Mouse (Mus musculus) midbrain, embryonic 13.5 days (tissue): ENCODE results near the gene Doxl2. TPM values are rescaled to one million over a fixed set of nuclear protein-coding genes. Genes with fewer than 3 reads are reported as not detected.

Experiments
- polyA plus RNA-seq: library from polyadenylated mRNA; unstranded; fragments of >200 nt; fragmentation: Nextera tagmentation; extraction: Ambion mirVana; gene quantifications from 2 replicates; pipeline ENCODE4 v1.2.1, GENCODE M21; 2015

Doxl2 gene
- polyA plus RNA-seq, 1 experiment from 2014 or later: not detected

Other genes starting within 250 kb of the Doxl2 start
- 3.0 and 5.2 TPM in 2 replicates for gene Gimap1, start 235.9 kb upstream of the Doxl2 start, polyA plus RNA-seq
- 0.94 and 0.98 TPM in 2 replicates for gene Gimap5, start 228.8 kb upstream of the Doxl2 start, polyA plus RNA-seq
- gene Gimap3, start 204.1 kb upstream of the Doxl2 start, polyA plus RNA-seq: not detected in 2 replicates
- gene Tmem176a, start 134.0 kb upstream of the Doxl2 start, polyA plus RNA-seq: 16.4 and 19.4 TPM in 2 replicates
- gene Tmem176b, start 133.5 kb upstream of the Doxl2 start, polyA plus RNA-seq: 93.2 and 108 TPM in 2 replicates
- 0.09 TPM in 1 of 2 replicates, not detected in the other for gene Aoc1, start 102.1 kb upstream of the Doxl2 start, polyA plus RNA-seq
- not detected in 2 replicates for gene 1600015I10Rik, start 45.1 kb upstream of the Doxl2 start, polyA plus RNA-seq
- not detected in 2 replicates for gene Svs1, start 11.9 kb downstream of the Doxl2 start, polyA plus RNA-seq
- 0.05 and 0.11 TPM in 2 replicates for gene Gpnmb, start 61.6 kb downstream of the Doxl2 start, polyA plus RNA-seq
- gene Malsu1, start 98.8 kb downstream of the Doxl2 start, polyA plus RNA-seq: 65.2 and 70.3 TPM in 2 replicates
- gene Igf2bp3, start 240.0 kb downstream of the Doxl2 start, polyA plus RNA-seq: 53.7 and 57.8 TPM in 2 replicates